Mouse (Mus musculus): ENCODE data around the gene Suco. TPM values are rescaled to one million over a fixed set of nuclear protein-coding genes. Genes with fewer than 3 reads are reported as not detected.

Suco gene
- polyA plus RNA-seq, 1 experiment, result 21.6 TPM

- no peak for TF ChIP-seq POLR2A (IDR thresholded peaks at IDR 0.05; ENCODE audit: borderline replicate concordance, extremely low read depth, insufficient read depth, insufficient read length, poor library complexity, severe bottlenecking)
- no peak for TF ChIP-seq CTCF (IDR thresholded peaks at IDR 0.05; ENCODE audit: borderline replicate concordance, extremely low read depth, insufficient read depth, insufficient read length)
- no peak for DNase-seq (ENCODE audit: low read depth)
These were observed 93.8 kb downstream of the Suco start for GRCm38 (mm10) chr1:161782725-161783124.

- TF ChIP-seq POLR2A (IDR thresholded peaks at IDR 0.05; ENCODE audit: borderline replicate concordance, extremely low read depth, insufficient read depth, insufficient read length, poor library complexity, severe bottlenecking) (no peak), CTCF (IDR thresholded peaks at IDR 0.05; ENCODE audit: borderline replicate concordance, extremely low read depth, insufficient read depth, insufficient read length) (no peak)
- no peak for DNase-seq (ENCODE audit: low read depth)
These were observed 94.9 kb downstream of the Suco start for GRCm38 (mm10) chr1:161781594-161781993.

- DNase-seq (ENCODE audit: low read depth), result no peak
- TF ChIP-seq CTCF (IDR thresholded peaks at IDR 0.05; ENCODE audit: borderline replicate concordance, extremely low read depth, insufficient read depth, insufficient read length) (no peak), POLR2A (IDR thresholded peaks at IDR 0.05; ENCODE audit: borderline replicate concordance, extremely low read depth, insufficient read depth, insufficient read length, poor library complexity, severe bottlenecking) (no peak)
These were observed 97.4 kb downstream of the Suco start for GRCm38 (mm10) chr1:161779057-161779456.

GRCm38 (mm10) chr1:161775151-161775550, 101.3 kb downstream of the Suco start:
- DNase-seq (ENCODE audit: low read depth), result no peak
- TF ChIP-seq CTCF (IDR thresholded peaks at IDR 0.05; ENCODE audit: borderline replicate concordance, extremely low read depth, insufficient read depth, insufficient read length) (no peak), POLR2A (IDR thresholded peaks at IDR 0.05; ENCODE audit: borderline replicate concordance, extremely low read depth, insufficient read depth, insufficient read length, poor library complexity, severe bottlenecking) (no peak)

GRCm38 (mm10) chr1:161771293-161771692, 105.2 kb downstream of the Suco start:
- TF ChIP-seq CTCF (IDR thresholded peaks at IDR 0.05; ENCODE audit: borderline replicate concordance, extremely low read depth, insufficient read depth, insufficient read length), result no peak
- TF ChIP-seq POLR2A (IDR thresholded peaks at IDR 0.05; ENCODE audit: borderline replicate concordance, extremely low read depth, insufficient read depth, insufficient read length, poor library complexity, severe bottlenecking), result no peak
- no peak for DNase-seq (ENCODE audit: low read depth)

- TF ChIP-seq POLR2A (IDR thresholded peaks at IDR 0.05; ENCODE audit: borderline replicate concordance, extremely low read depth, insufficient read depth, insufficient read length, poor library complexity, severe bottlenecking) (no peak), CTCF (IDR thresholded peaks at IDR 0.05; ENCODE audit: borderline replicate concordance, extremely low read depth, insufficient read depth, insufficient read length) (no peak)
- no peak for DNase-seq (ENCODE audit: low read depth)
These were observed 107.2 kb downstream of the Suco start for GRCm38 (mm10) chr1:161769329-161769728.

GRCm38 (mm10) chr1:161767101-161767524, 109.4 kb downstream of the Suco start:
- no peak for DNase-seq (ENCODE audit: low read depth)
- TF ChIP-seq POLR2A (IDR thresholded peaks at IDR 0.05; ENCODE audit: borderline replicate concordance, extremely low read depth, insufficient read depth, insufficient read length, poor library complexity, severe bottlenecking) (no peak), CTCF (IDR thresholded peaks at IDR 0.05; ENCODE audit: borderline replicate concordance, extremely low read depth, insufficient read depth, insufficient read length) (no peak)

GRCm38 (mm10) chr1:161766656-161767055, 109.8 kb downstream of the Suco start:
- TF ChIP-seq POLR2A (IDR thresholded peaks at IDR 0.05; ENCODE audit: borderline replicate concordance, extremely low read depth, insufficient read depth, insufficient read length, poor library complexity, severe bottlenecking) (no peak), CTCF (IDR thresholded peaks at IDR 0.05; ENCODE audit: borderline replicate concordance, extremely low read depth, insufficient read depth, insufficient read length) (no peak)
- DNase-seq (ENCODE audit: low read depth), result no peak

Other genes starting within 250 kb of the Suco start
- 0.68 and 0.77 TPM in 2 replicates for gene Fasl, start 88.2 kb downstream of the Suco start, polyA plus RNA-seq (2012; rRNA removed)
- 23.6 and 26.5 TPM in 2 replicates for gene Pigc, start 92.5 kb upstream of the Suco start, polyA plus RNA-seq (2012; rRNA removed)
- gene 4930558K02Rik, start 103.0 kb upstream of the Suco start, polyA plus RNA-seq (2012; rRNA removed), result not detected in 2 replicates